Mouse (Mus musculus) midbrain, embryonic 10.5 days (tissue): ENCODE measurements around the gene Dach1. TPM values are rescaled to one million over a fixed set of nuclear protein-coding genes. Genes with fewer than 3 reads are reported as not detected.
A peak's percentile ranks its signal among the peaks of the same experiment; 100 is the strongest.

ENCODE experiments used
- DNase-seq: peaks from one replicate; pipeline ENCODE4 v3.0.0-alpha.2; 2017; ENCODE audit warnings: low spot score
- H3K27ac ChIP-seq: fragments of 300-500 bp; sonication (generic); replicated peaks from 2 replicates; pipeline ENCODE4 v1.5.1; 2016; ENCODE audit warnings: mild to moderate bottlenecking
- H3K27me3 ChIP-seq: fragments of 300-500 bp; sonication (generic); 2 replicates; pipeline ENCODE4 v1.6.1; 2016; ENCODE audit warnings: low read depth, mild to moderate bottlenecking; ENCODE audit not compliant: poor library complexity, severe bottlenecking
- H3K36me3 ChIP-seq: fragments of 300-500 bp; sonication (generic); 2 replicates; pipeline ENCODE4 v1.6.1; 2016; ENCODE audit warnings: mild to moderate bottlenecking, moderate library complexity
- H3K4me1 ChIP-seq: fragments of 300-500 bp; sonication (generic); 2 replicates; pipeline ENCODE4 v1.6.1; 2016
- H3K4me3 ChIP-seq: fragments of 300-500 bp; sonication (generic); 2 replicates; pipeline ENCODE4 v1.5.1; 2016; ENCODE audit warnings: mild to moderate bottlenecking, moderate library complexity
- H3K9me3 ChIP-seq: fragments of 300-500 bp; sonication (generic); replicated peaks from 2 replicates; pipeline ENCODE4 v1.6.1; 2016; ENCODE audit warnings: mild to moderate bottlenecking
- WGBS: fragments of 180-500 bp; shearing (Covaris S2); methylation state at CpG from one replicate; pipeline ENCODE4 v1.1.7; 2016; 5-methylcytosine and 5-hydroxymethylcytosine counted together
- polyA plus RNA-seq: library from polyadenylated mRNA; unstranded; fragments of >200 nt; fragmentation: Nextera tagmentation; extraction: Ambion mirVana; gene quantifications from 2 replicates; pipeline ENCODE4 v1.2.1, GENCODE M21; 2016

Gene Dach1
- polyA plus RNA-seq, 1 experiment from 2014 or later = 10.1 TPM

- no peaks in the 10 kb centered on the region for H3K27me3 ChIP-seq
- H3K36me3 ChIP-seq = no peaks in the 10 kb centered on the region
- 74% methylated on average over 7 of the region's 7 CpGs for WGBS
- peaks cover 38% of the 10 kb centered on the region for H3K4me1 ChIP-seq
- H3K9me3 ChIP-seq = no peaks in the 10 kb centered on the region
- no peak for DNase-seq
- H3K27ac ChIP-seq = no peak overlapping the region; the same call in 1 of the 2 replicates
- H3K4me3 ChIP-seq = no peak overlapping the region
Observed at GRCm38 (mm10) chr14:98155725-98156392, 13.7 kb downstream of the Dach1 start.

- Histone ChIP-seq H3K4me1 (peaks cover 38% of the 10 kb centered on the region), H3K27me3 (no peaks in the 10 kb centered on the region), H3K36me3 (no peaks in the 10 kb centered on the region), H3K4me3 (no peak overlapping the region), H3K9me3 (no peaks in the 10 kb centered on the region), H3K27ac (peak overlapping the region; percentile 47)
- WGBS = 40% methylated on average over 7 of the region's 7 CpGs
- no peak for DNase-seq
Observed at GRCm38 (mm10) chr14:98154832-98155422, 14.6 kb downstream of the Dach1 start.

GRCm38 (mm10) chr14:98141758-98142157, 27.8 kb downstream of the Dach1 start:
- 76% methylated on average over 2 of the region's 2 CpGs for WGBS
- H3K4me1 ChIP-seq = peaks cover 10% of the 10 kb centered on the region; the same call in 1 of the 2 replicates
- DNase-seq = no peak
- H3K36me3 ChIP-seq = no peaks in the 10 kb centered on the region
- H3K27ac ChIP-seq = no peak overlapping the region
- H3K27me3 ChIP-seq = no peaks in the 10 kb centered on the region
- H3K4me3 ChIP-seq = no peak overlapping the region
- no peaks in the 10 kb centered on the region for H3K9me3 ChIP-seq

GRCm38 (mm10) chr14:98138873-98139665, 30.5 kb downstream of the Dach1 start:
- H3K27me3 ChIP-seq = no peaks in the 10 kb centered on the region
- DNase-seq = no peak
- H3K36me3 ChIP-seq = no peaks in the 10 kb centered on the region
- no peak overlapping the region for H3K27ac ChIP-seq
- no peaks in the 10 kb centered on the region for H3K9me3 ChIP-seq
- 66% methylated on average over 3 of the region's 3 CpGs for WGBS
- H3K4me1 ChIP-seq = peaks cover 18% of the 10 kb centered on the region; the same call in 1 of the 2 replicates
- no peak overlapping the region for H3K4me3 ChIP-seq

- H3K9me3 ChIP-seq = no peaks in the 10 kb centered on the region
- H3K4me3 ChIP-seq = no peak overlapping the region
- WGBS = 63% methylated on average over 4 of the region's 4 CpGs
- no peak overlapping the region for H3K27ac ChIP-seq
- H3K27me3 ChIP-seq = no peaks in the 10 kb centered on the region
- H3K4me1 ChIP-seq = peaks cover 18% of the 10 kb centered on the region; the same call in 1 of the 2 replicates
- no peak for DNase-seq
- H3K36me3 ChIP-seq = no peaks in the 10 kb centered on the region
Observed at GRCm38 (mm10) chr14:98134546-98134945, 35.0 kb downstream of the Dach1 start.

GRCm38 (mm10) chr14:98123032-98123431, 46.5 kb downstream of the Dach1 start:
- Histone ChIP-seq H3K4me1 (no peaks in the 10 kb centered on the region), H3K4me3 (no peak overlapping the region), H3K27ac (no peak overlapping the region), H3K36me3 (peaks cover 9% of the 10 kb centered on the region), H3K27me3 (no peaks in the 10 kb centered on the region), H3K9me3 (no peaks in the 10 kb centered on the region)
- WGBS = 72% methylated on average over 1 of the region's 1 CpGs
- no peak for DNase-seq

- Histone ChIP-seq H3K36me3 (peaks cover 3% of the 10 kb centered on the region), H3K27me3 (no peaks in the 10 kb centered on the region), H3K9me3 (no peaks in the 10 kb centered on the region), H3K4me1 (no peaks in the 10 kb centered on the region; the same call in 1 of the 2 replicates), H3K4me3 (no peak overlapping the region), H3K27ac (no peak overlapping the region)
- 83% methylated on average over 1 of the region's 1 CpGs for WGBS
- no peak for DNase-seq
Observed at GRCm38 (mm10) chr14:98116627-98117026, 52.9 kb downstream of the Dach1 start.

- Histone ChIP-seq H3K27me3 (no peaks in the 10 kb centered on the region), H3K9me3 (no peaks in the 10 kb centered on the region), H3K36me3 (no peaks in the 10 kb centered on the region), H3K4me3 (no peak overlapping the region), H3K4me1 (peaks cover 15% of the 10 kb centered on the region), H3K27ac (no peak overlapping the region)
- 90% methylated on average over 1 of the region's 1 CpGs for WGBS
- no peak for DNase-seq
Observed at GRCm38 (mm10) chr14:98113106-98113505, 56.5 kb downstream of the Dach1 start.

GRCm38 (mm10) chr14:98109929-98110328, 59.6 kb downstream of the Dach1 start:
- Histone ChIP-seq H3K27me3 (no peaks in the 10 kb centered on the region), H3K9me3 (no peaks in the 10 kb centered on the region), H3K4me1 (peaks cover 29% of the 10 kb centered on the region), H3K36me3 (no peaks in the 10 kb centered on the region), H3K4me3 (no peak overlapping the region), H3K27ac (no peak overlapping the region)
- DNase-seq = no peak
- WGBS = 93% methylated on average over 2 of the region's 2 CpGs

- no peaks in the 10 kb centered on the region for H3K36me3 ChIP-seq
- H3K4me1 ChIP-seq = peaks cover 29% of the 10 kb centered on the region
Observed at GRCm38 (mm10) chr14:98108764-98109163, 60.8 kb downstream of the Dach1 start.

GRCm38 (mm10) chr14:98106208-98106607, 63.4 kb downstream of the Dach1 start:
- DNase-seq = no peak
- Histone ChIP-seq H3K4me3 (no peak overlapping the region), H3K27me3 (no peaks in the 10 kb centered on the region), H3K9me3 (no peaks in the 10 kb centered on the region), H3K36me3 (no peaks in the 10 kb centered on the region), H3K27ac (no peak overlapping the region), H3K4me1 (peaks cover 29% of the 10 kb centered on the region)

More at GRCm38 (mm10) chr14:98108764-98109163, 60.8 kb downstream of the Dach1 start:
- Histone ChIP-seq H3K4me3 (no peak overlapping the region), H3K27ac (peak overlapping the region; percentile 38; the same call in 1 of the 2 replicates), H3K9me3 (no peaks in the 10 kb centered on the region), H3K27me3 (no peaks in the 10 kb centered on the region)
- no peak for DNase-seq
- WGBS = 26% methylated on average over 3 of the region's 3 CpGs

- Histone ChIP-seq H3K4me3 (no peak overlapping the region), H3K4me1 (peaks cover 26% of the 10 kb centered on the region), H3K27me3 (no peaks in the 10 kb centered on the region), H3K36me3 (no peaks in the 10 kb centered on the region), H3K27ac (no peak overlapping the region), H3K9me3 (no peaks in the 10 kb centered on the region)
- DNase-seq = no peak
- WGBS = 89% methylated on average over 10 of the region's 10 CpGs
Observed at GRCm38 (mm10) chr14:98104314-98104955, 65.1 kb downstream of the Dach1 start.
